Mouse (Mus musculus) E14TG2a.4 (cell line): ENCODE results near the gene Pdzrn4.

Source experiments
- H3K27me3 ChIP-seq: 2 replicates; pipeline ENCODE4 v1.6.1; 2014; ENCODE audit warnings: low read length, control low read depth; ENCODE audit not compliant: insufficient read depth
- H3K36me3 ChIP-seq: 2 replicates; pipeline ENCODE4 v1.6.1; 2014; ENCODE audit warnings: low read length, control low read depth; ENCODE audit not compliant: insufficient read depth
- H3K4me1 ChIP-seq: replicated peaks from 2 replicates; pipeline ENCODE4 v1.6.1; 2014; ENCODE audit warnings: low read depth, low read length, control low read depth
- H3K4me3 ChIP-seq: replicated peaks from 2 replicates; pipeline ENCODE4 v1.5.1; 2014; ENCODE audit warnings: mild to moderate bottlenecking, low read length
- H3K9me3 ChIP-seq: 2 replicates; pipeline ENCODE4 v1.6.1; 2014; ENCODE audit warnings: low read length, control low read depth
- CTCF ChIP-seq: conservative IDR thresholded peaks from 2 replicates; pipeline ENCODE4 v1.5.1; 2014; ENCODE audit warnings: low read length
- NANOG ChIP-seq: IDR thresholded peaks from 2 replicates; pipeline ENCODE4 v1.6.1; 2014; ENCODE audit warnings: borderline replicate concordance, low read length, mixed read lengths
- POU5F1 ChIP-seq: IDR thresholded peaks from 2 replicates; pipeline ENCODE4 v1.6.1; 2014; ENCODE audit warnings: low read length, borderline replicate concordance

The Pdzrn4 gene

DNA sequence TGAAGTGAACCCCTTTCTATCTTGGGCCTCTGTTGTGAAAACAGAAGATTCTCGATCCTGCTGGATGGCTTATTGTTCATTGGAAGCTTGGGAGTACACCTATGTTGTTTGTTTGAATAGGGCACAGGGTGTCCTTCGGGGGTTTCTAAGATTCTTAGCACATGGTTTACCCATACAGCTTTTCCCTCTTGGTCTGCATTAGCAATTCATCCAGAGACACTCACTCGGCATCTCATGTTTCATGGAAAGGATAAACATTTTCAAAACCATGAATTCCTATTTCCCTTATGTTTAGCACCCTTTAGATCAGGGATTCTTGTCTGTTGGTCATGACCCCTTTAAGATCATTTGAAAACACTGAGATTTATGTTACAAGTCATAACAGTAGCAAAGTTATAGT is 159.0 kb downstream of the Pdzrn4 start:
- 0 out of 2 replicates have a peak, but pooled peaks cover 3% of the 10 kb centered on the region for H3K9me3 ChIP-seq
- TF ChIP-seq POU5F1, result no peak
- TF ChIP-seq CTCF, result no peak
- no peak for TF ChIP-seq NANOG
- no peaks in the 10 kb centered on the region for H3K27me3 ChIP-seq
- no peak overlapping the region for H3K4me3 ChIP-seq
- no peaks in the 10 kb centered on the region for H3K36me3 ChIP-seq
- peaks cover 12% of the 10 kb centered on the region for H3K4me1 ChIP-seq

DNA sequence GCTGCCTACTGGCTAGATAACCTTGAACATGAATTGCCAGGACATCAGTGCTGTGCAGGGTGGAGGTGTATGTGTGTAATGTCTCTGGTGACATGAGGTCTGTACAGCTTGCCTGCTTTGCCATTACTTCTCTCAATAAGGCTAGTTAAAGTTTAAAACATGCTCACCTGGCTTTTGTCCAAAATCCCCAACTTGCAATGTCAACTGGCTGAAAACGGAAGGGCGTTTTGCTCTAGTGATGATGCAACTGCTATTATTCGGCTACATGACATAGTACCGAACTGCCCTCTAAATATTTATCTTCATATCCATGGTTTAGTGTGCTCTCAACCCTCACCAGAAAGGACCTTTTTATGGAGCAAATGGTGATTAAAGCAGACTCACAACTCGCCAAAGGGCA is 161.9 kb downstream of the Pdzrn4 start:
- H3K4me3 ChIP-seq, result no peak overlapping the region
- H3K9me3 ChIP-seq, result 0 out of 2 replicates have a peak, but pooled peaks cover 3% of the 10 kb centered on the region
- no peaks in the 10 kb centered on the region for H3K27me3 ChIP-seq
- H3K36me3 ChIP-seq, result no peaks in the 10 kb centered on the region
- TF ChIP-seq CTCF (no peak), POU5F1 (no peak), NANOG (no peak)
- peaks cover 12% of the 10 kb centered on the region for H3K4me1 ChIP-seq

DNA sequence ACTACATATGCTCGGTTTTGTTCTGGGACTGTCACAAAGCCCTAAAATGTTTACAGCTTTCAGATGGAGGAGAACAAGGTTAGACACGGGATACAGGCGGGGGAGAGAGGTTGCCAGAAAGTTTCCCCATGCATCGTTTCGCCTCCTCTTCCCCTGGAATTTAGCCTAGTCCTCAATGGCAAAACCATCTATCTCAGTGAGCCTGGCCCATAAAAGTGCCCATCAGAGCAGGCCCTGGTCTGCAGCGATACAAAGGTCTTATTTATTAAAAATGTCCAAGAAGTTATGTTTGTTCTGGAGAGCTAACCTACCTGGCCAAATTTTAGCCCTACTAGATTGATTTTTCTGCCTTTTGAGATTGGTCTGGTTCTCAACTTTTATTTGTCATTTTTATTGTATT is 165.5 kb downstream of the Pdzrn4 start:
- H3K4me1 ChIP-seq, result no peaks in the 10 kb centered on the region
- H3K27me3 ChIP-seq, result no peaks in the 10 kb centered on the region
- H3K9me3 ChIP-seq, result no peaks in the 10 kb centered on the region
- TF ChIP-seq CTCF, result no peak
- no peak for TF ChIP-seq POU5F1
- TF ChIP-seq NANOG, result no peak
- H3K36me3 ChIP-seq, result no peaks in the 10 kb centered on the region
- H3K4me3 ChIP-seq, result no peak overlapping the region

DNA sequence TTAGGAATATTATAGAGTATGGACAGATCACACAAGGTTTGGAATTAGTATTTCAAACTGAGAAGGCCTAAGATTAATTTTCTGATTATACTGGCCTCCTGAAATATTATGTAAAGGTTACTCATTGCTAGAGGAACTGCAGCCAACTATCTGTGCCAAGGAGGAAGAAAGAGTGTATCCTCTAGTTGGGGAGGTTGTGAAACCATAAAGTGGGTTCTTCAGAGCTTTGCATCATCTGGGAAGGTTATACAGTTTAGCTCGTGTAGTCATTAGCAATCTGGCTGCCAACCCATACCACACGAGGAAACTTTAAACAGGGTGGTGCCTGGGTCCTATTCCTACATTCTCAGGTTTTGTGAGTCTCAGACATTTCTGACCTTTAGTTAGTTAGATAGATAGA is 166.9 kb downstream of the Pdzrn4 start:
- TF ChIP-seq CTCF (no peak), POU5F1 (no peak), NANOG (no peak)
- Histone ChIP-seq H3K4me3 (no peak overlapping the region), H3K9me3 (no peaks in the 10 kb centered on the region), H3K36me3 (no peaks in the 10 kb centered on the region), H3K27me3 (no peaks in the 10 kb centered on the region), H3K4me1 (no peaks in the 10 kb centered on the region)

DNA sequence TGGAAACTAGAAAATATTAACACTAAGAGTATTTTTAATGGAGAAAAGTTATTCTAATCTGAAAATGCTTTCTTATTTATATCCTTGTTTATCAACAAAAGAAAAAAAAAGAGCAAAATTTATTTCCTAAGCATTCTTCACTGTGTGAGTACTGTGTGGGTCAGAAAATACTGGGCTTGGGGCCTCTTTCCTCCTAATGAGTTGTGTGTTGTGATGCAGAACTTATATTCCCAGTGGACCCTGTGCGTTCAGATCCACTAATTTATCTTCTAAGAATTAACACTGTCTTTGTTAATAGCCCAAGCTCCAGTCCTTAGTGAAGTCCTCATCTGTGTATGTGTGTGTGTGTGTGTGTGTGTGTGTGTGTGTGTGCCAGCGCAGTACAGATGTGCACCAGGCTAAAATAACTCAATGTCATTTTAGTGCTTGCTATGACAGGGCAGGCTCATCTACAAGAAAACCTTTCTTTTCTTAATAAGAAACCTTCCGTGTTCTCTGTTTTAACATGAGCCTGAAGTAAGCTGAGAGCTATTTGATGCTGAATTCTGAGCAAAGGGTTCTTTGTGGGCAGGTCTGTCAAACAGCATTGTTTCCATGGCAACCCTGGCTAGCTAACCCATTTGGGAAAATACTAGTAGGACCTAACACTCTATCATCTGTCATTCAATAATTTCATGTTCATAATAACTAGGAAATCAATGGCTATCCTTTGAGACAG is 174.0 kb downstream of the Pdzrn4 start:
- H3K4me3 ChIP-seq, result no peak overlapping the region
- no peaks in the 10 kb centered on the region for H3K36me3 ChIP-seq
- TF ChIP-seq NANOG, result no peak
- no peak for TF ChIP-seq CTCF
- TF ChIP-seq POU5F1, result no peak
- no peaks in the 10 kb centered on the region for H3K9me3 ChIP-seq
- H3K4me1 ChIP-seq, result no peaks in the 10 kb centered on the region
- H3K27me3 ChIP-seq, result no peaks in the 10 kb centered on the region

DNA sequence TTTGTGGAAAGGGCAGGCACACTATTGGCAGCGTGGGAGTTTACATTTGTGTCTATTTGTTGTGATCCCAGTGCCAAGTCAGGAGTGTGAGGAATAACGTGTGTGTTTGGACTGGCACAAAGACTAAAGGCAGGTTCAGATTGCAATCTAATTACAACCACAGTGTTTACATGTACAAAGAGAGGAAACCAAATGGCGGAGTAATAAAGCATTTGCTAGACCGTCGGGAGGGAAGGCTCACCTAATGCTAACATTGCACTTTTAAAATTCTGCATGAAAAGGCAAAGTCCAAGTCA is 174.5 kb downstream of the Pdzrn4 start:
- H3K4me1 ChIP-seq, result no peaks in the 10 kb centered on the region
- no peaks in the 10 kb centered on the region for H3K9me3 ChIP-seq
- H3K36me3 ChIP-seq, result no peaks in the 10 kb centered on the region
- H3K4me3 ChIP-seq, result no peak overlapping the region
- TF ChIP-seq CTCF (no peak), NANOG (no peak), POU5F1 (no peak)
- H3K27me3 ChIP-seq, result no peaks in the 10 kb centered on the region

DNA sequence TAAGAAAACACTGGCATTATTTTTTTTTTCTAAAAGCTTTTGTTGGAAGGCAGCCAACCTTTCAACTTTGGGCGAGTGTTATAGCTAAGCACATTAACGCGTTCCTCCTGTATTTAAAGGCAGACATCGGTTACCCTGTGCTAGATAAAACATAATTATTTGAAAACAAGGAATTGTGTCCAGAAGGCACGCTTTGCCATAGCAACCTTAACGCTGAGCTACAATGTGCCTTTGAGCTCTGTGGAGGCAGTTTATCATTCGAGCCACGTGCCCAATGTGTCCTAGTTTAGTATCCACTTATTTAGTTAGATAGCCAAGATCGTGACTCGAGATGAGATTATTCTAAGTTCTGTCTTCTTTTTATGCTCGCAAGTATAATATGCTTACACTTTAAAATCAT is 180.8 kb downstream of the Pdzrn4 start:
- Histone ChIP-seq H3K27me3 (no peaks in the 10 kb centered on the region), H3K9me3 (no peaks in the 10 kb centered on the region), H3K4me1 (no peaks in the 10 kb centered on the region), H3K36me3 (no peaks in the 10 kb centered on the region), H3K4me3 (no peak overlapping the region)
- TF ChIP-seq POU5F1, result no peak
- TF ChIP-seq NANOG, result no peak
- no peak for TF ChIP-seq CTCF

DNA sequence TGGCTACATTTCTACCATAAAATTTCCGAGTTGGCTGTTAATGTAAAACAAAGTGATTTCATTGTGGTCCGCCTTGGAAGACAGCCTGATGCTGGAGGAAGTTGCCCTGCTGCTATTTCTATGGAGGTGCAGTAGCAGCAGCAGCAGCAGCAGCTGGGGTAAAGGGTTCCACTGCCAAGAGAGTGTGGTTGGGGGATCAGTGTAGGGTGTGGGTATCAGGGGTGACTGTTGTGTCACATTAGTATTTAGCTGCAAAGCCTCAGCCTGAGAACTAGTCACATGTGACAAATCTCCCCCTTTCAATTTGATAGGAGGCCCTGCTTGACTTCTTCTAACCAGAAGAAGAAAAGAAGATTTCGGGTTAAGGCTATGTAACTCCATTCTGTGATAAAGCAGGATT is 183.5 kb downstream of the Pdzrn4 start:
- no peaks in the 10 kb centered on the region for H3K9me3 ChIP-seq
- no peak overlapping the region for H3K4me3 ChIP-seq
- TF ChIP-seq POU5F1 (no peak), CTCF (no peak), NANOG (no peak)
- no peaks in the 10 kb centered on the region for H3K36me3 ChIP-seq
- H3K27me3 ChIP-seq, result no peaks in the 10 kb centered on the region
- H3K4me1 ChIP-seq, result no peaks in the 10 kb centered on the region

DNA sequence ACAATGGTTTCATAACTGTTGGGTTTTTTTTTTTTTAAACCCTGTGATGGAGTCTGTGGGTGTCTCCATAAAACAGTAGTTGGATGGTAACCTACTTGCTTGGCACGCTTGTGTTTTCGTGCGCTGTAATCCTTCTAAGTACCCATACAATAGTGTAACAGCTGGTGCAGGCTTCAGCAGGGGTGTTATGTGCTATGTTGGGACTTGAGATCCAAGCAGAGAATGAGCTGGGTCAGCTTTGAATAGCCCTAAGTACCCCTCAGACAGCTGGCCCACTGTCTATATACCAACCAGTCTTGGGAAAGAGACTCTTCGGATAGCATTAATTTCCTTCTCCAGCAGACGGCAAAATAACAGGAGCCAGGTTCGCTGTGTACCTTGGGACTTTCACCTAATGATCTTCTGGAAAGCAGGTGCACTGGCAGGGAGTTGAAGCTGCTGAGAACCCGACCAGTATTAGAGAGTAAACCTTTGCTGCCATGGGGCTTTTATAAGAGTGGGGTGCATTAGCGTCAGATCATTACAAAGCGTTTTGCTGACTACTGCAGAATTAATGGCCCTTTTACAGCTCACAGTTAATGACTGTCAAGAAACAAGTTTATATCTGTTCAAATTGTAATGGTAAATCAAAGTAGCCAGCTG is 184.2 kb downstream of the Pdzrn4 start:
- Histone ChIP-seq H3K4me3 (no peak overlapping the region), H3K27me3 (no peaks in the 10 kb centered on the region), H3K9me3 (no peaks in the 10 kb centered on the region), H3K36me3 (no peaks in the 10 kb centered on the region), H3K4me1 (no peaks in the 10 kb centered on the region)
- no peak for TF ChIP-seq NANOG
- no peak for TF ChIP-seq CTCF
- TF ChIP-seq POU5F1, result no peak
